Mouse (Mus musculus): Measurements from ENCODE around the gene Gm525. TPM values are rescaled to one million over a fixed set of nuclear protein-coding genes. Genes with fewer than 3 reads are reported as not detected.

Gm525 gene
- polyA plus RNA-seq, 1 experiment from 2014 or later = 1.2 TPM

DNA sequence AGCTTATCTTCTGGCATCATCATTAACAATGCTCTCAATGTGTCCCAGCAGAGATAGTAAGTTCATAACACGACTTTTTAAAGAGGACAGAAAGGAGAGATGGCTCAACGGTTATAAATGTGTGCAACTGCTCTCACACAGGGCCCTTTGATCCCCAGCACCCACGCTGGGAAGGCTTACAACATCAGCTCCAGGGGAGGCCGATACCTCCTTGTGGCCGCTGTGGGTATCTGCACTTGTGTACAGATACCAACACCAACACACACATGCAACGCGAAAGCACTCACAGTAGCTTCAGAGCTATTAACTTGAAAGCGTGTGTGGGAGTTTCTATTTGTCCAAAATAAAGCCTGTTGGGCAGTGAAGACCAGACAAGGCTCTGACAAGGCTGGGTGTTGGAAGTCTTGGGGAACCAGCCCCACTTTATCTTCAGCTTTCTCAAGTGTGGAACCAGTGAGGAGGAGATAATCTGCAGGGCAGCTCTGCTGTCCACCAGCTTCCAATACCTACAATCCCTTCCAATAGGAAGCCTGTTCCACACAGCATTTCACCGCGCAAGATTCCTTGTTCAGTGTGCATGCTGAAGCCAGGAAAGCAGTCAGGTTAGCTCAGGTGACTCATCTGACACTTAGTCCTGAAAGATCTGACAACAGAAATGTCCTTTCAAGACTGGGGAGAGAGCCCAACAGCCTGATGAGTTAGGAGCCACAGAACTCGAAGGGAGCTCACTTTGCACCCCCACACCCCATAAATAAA, 14.9 kb upstream of the Gm525 start:
- peak overlapping the region; percentile 93 for H3K4me2 ChIP-seq (ENCODE audit: low read depth, low read length)
- H3K36me3 ChIP-seq (ENCODE audit: control insufficient read depth, insufficient read depth, low read length) = peaks cover 8% of the 10 kb centered on the region
- peaks cover 13% of the 10 kb centered on the region for H3K4me1 ChIP-seq (ENCODE audit: control insufficient read depth, insufficient read depth, low read length)
- ATAC-seq (ENCODE audit: low read depth) (no peak), DNase-seq (ENCODE audit: low spot score) (no peak)
- H3K27me3 ChIP-seq (replicated peaks; ENCODE audit: control insufficient read depth, insufficient read depth, low read length) = no peaks in the 10 kb centered on the region
- no peaks in the 10 kb centered on the region for H3K9me3 ChIP-seq (ENCODE audit: control insufficient read depth, low read length)
- H3K27ac ChIP-seq (replicated peaks; ENCODE audit: low read depth, low read length) = no peak overlapping the region
- WGBS = 77% methylated on average over 11 of the region's 11 CpGs
- H3K9ac ChIP-seq (ENCODE audit: low read depth, low read length) = peak overlapping the region; percentile 84; the same call in 1 of the 2 replicates
- peak overlapping the region; percentile 84 for H3K4me3 ChIP-seq (ENCODE audit: low read depth, low read length)

DNA sequence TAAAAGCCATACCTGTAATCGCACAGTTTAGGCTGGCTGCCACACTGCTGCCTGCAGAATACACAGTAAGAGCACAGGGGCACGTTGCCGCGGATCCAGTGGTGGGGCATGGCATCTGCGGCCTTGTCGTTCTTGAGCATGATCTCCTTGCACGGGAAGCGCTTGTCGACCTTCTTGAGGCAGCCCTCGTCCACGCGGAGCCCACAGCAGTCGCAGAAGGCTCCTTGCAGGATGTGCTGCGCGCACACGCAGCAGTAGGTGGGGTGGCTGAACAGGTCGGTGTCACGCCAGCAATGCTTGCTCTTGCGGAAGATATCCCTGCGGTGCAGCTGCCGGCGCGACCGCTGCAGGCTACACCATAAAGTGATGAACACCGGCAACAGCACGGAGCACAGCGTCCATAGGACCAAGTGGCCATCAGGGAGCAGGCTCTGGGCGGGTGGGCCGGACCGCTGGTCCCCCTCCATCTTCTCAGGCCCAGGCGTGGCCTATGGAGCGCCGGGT, 13.7 kb upstream of the Gm525 start:
- Histone ChIP-seq H3K27me3 (replicated peaks; ENCODE audit: control insufficient read depth, insufficient read depth, low read length) (no peaks in the 10 kb centered on the region), H3K36me3 (ENCODE audit: control insufficient read depth, insufficient read depth, low read length) (peaks cover under 1% of the 10 kb centered on the region; the same call in 1 of the 2 replicates), H3K27ac (replicated peaks; ENCODE audit: low read depth, low read length) (peak overlapping the region; percentile 54), H3K4me1 (ENCODE audit: control insufficient read depth, insufficient read depth, low read length) (peaks cover 13% of the 10 kb centered on the region), H3K4me2 (ENCODE audit: low read depth, low read length) (peak overlapping the region; percentile 93), H3K9ac (ENCODE audit: low read depth, low read length) (peak overlapping the region; percentile 84), H3K4me3 (ENCODE audit: low read depth, low read length) (peak overlapping the region; percentile 84), H3K9me3 (ENCODE audit: control insufficient read depth, low read length) (no peaks in the 10 kb centered on the region)
- ATAC-seq (ENCODE audit: low read depth) (peak; percentile 69), DNase-seq (ENCODE audit: low spot score) (peak; percentile 54)
- under 1% methylated on average over 27 of the region's 33 CpGs for WGBS

DNA sequence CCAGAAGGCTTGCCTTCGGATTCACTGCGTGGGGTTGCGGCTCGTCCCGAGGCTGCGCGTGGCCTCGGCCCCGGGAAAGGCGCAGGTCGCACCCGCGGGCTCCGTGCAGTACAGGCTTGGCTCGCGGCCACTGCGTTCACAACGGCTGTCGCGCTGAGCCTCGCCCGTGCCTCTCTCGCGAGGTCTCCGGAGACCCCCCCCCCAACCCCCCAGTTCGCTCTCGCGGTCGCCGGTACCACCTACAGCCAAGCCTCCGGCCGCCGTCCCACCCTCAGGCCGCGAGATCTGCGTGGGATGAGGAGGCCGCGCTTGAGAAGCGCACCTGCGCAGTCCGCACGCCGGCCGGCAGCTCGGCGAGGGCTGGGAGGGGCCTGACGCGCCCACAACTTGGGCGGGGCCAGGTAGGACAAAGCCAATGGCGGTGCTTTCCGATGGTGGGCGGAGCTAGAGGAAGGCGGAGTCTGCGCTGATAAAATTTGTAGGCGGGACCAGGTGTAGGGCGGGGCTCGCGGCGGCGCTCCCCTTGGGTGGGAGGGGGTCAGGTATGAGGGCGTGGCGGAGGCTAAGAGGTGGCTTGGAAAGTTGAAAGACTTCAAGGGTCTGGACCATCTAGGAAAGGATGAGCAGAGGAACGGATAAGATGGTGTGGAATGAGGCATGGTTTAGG, 13.1 kb upstream of the Gm525 start:
- ATAC-seq (ENCODE audit: low read depth) = peak; percentile 94
- peak; percentile 95 for DNase-seq (ENCODE audit: low spot score)
- Histone ChIP-seq H3K36me3 (ENCODE audit: control insufficient read depth, insufficient read depth, low read length) (no peaks in the 10 kb centered on the region), H3K9ac (ENCODE audit: low read depth, low read length) (peak overlapping the region; percentile 84), H3K27me3 (replicated peaks; ENCODE audit: control insufficient read depth, insufficient read depth, low read length) (no peaks in the 10 kb centered on the region), H3K4me2 (ENCODE audit: low read depth, low read length) (peak overlapping the region; percentile 93), H3K27ac (replicated peaks; ENCODE audit: low read depth, low read length) (peak overlapping the region; percentile 54; the same call in 1 of the 2 replicates), H3K9me3 (ENCODE audit: control insufficient read depth, low read length) (no peaks in the 10 kb centered on the region), H3K4me3 (ENCODE audit: low read depth, low read length) (peak overlapping the region; percentile 84), H3K4me1 (ENCODE audit: control insufficient read depth, insufficient read depth, low read length) (peaks cover 13% of the 10 kb centered on the region)
- under 1% methylated on average over 38 of the region's 63 CpGs for WGBS

GRCm38 (mm10) chr11:89061362-89061761, 12.3 kb upstream of the Gm525 start:
- no peak for DNase-seq (ENCODE audit: low spot score)
- no peaks in the 10 kb centered on the region for H3K27me3 ChIP-seq (replicated peaks; ENCODE audit: control insufficient read depth, insufficient read depth, low read length)
- no peak for ATAC-seq (ENCODE audit: low read depth)
- H3K36me3 ChIP-seq (ENCODE audit: control insufficient read depth, insufficient read depth, low read length) = no peaks in the 10 kb centered on the region
- H3K4me3 ChIP-seq (ENCODE audit: low read depth, low read length) = no peak overlapping the region
- H3K4me2 ChIP-seq (ENCODE audit: low read depth, low read length) = no peak overlapping the region
- H3K27ac ChIP-seq (replicated peaks; ENCODE audit: low read depth, low read length) = no peak overlapping the region
- WGBS = 71% methylated on average over 7 of the region's 7 CpGs
- no peak overlapping the region for H3K9ac ChIP-seq (ENCODE audit: low read depth, low read length)
- H3K9me3 ChIP-seq (ENCODE audit: control insufficient read depth, low read length) = no peaks in the 10 kb centered on the region
- peaks cover 13% of the 10 kb centered on the region for H3K4me1 ChIP-seq (ENCODE audit: control insufficient read depth, insufficient read depth, low read length)

DNA sequence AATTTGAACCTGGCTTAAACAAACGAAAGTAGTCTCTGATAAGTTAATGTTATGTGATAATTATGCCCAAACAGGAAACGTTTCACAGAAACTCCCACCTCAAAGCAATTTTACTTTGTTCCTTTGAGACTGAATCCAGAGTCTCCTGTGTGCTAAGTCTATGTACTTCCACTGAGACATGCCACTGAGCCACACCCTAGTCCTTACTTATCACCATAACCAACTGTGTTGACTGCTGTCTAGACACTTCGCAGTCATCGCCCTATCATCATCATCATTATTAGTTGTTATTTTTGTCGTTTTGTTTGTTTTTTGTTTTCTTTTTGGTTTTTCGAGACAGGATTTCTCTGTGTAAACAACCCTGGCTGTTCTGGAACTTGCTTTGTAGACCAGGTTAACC, 9.3 kb upstream of the Gm525 start:
- Histone ChIP-seq H3K4me3 (ENCODE audit: low read depth, low read length) (no peak overlapping the region), H3K4me2 (ENCODE audit: low read depth, low read length) (no peak overlapping the region), H3K27me3 (replicated peaks; ENCODE audit: control insufficient read depth, insufficient read depth, low read length) (no peaks in the 10 kb centered on the region), H3K4me1 (ENCODE audit: control insufficient read depth, insufficient read depth, low read length) (peaks cover 4% of the 10 kb centered on the region), H3K9ac (ENCODE audit: low read depth, low read length) (no peak overlapping the region), H3K9me3 (ENCODE audit: control insufficient read depth, low read length) (no peaks in the 10 kb centered on the region), H3K36me3 (ENCODE audit: control insufficient read depth, insufficient read depth, low read length) (no peaks in the 10 kb centered on the region), H3K27ac (replicated peaks; ENCODE audit: low read depth, low read length) (no peak overlapping the region)
- 82% methylated on average over 6 of the region's 6 CpGs for WGBS
- DNase-seq (ENCODE audit: low spot score) = no peak
- no peak for ATAC-seq (ENCODE audit: low read depth)

- no peak overlapping the region for H3K27ac ChIP-seq (replicated peaks; ENCODE audit: low read depth, low read length)
- 93% methylated on average over 3 of the region's 3 CpGs for WGBS
- DNase-seq (ENCODE audit: low spot score) (no peak), ATAC-seq (ENCODE audit: low read depth) (no peak)
- H3K27me3 ChIP-seq (replicated peaks; ENCODE audit: control insufficient read depth, insufficient read depth, low read length) = no peaks in the 10 kb centered on the region
- no peak overlapping the region for H3K9ac ChIP-seq (ENCODE audit: low read depth, low read length)
- no peaks in the 10 kb centered on the region for H3K4me1 ChIP-seq (ENCODE audit: control insufficient read depth, insufficient read depth, low read length)
- no peak overlapping the region for H3K4me3 ChIP-seq (ENCODE audit: low read depth, low read length)
- no peaks in the 10 kb centered on the region for H3K36me3 ChIP-seq (ENCODE audit: control insufficient read depth, insufficient read depth, low read length)
- H3K9me3 ChIP-seq (ENCODE audit: control insufficient read depth, low read length) = no peaks in the 10 kb centered on the region
- H3K4me2 ChIP-seq (ENCODE audit: low read depth, low read length) = no peak overlapping the region
These were observed 8.3 kb upstream of the Gm525 start for GRCm38 (mm10) chr11:89065297-89065696.

DNA sequence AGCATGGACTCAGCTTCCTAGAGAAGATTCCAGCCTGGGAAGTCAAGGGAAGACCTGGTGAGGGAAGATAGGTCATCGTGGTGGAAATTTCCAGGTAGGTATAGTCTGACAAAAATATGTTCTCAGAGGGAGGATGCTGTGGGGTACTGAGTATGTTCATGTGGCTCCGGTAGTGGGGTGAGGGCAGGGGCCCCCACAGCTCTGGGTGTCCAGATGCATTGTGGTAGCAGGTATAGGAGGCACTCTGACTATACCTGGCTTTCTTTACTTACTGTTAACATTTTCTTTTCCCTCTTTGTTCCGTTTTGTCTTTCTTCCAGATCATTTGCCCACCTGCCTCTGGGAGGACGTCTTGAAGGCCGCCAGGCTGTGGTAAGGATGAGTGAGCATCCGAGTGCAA, 7.5 kb upstream of the Gm525 start:
- ATAC-seq (ENCODE audit: low read depth) = no peak
- Histone ChIP-seq H3K4me2 (ENCODE audit: low read depth, low read length) (no peak overlapping the region), H3K9me3 (ENCODE audit: control insufficient read depth, low read length) (no peaks in the 10 kb centered on the region), H3K9ac (ENCODE audit: low read depth, low read length) (no peak overlapping the region), H3K27ac (replicated peaks; ENCODE audit: low read depth, low read length) (no peak overlapping the region), H3K4me3 (ENCODE audit: low read depth, low read length) (no peak overlapping the region), H3K36me3 (ENCODE audit: control insufficient read depth, insufficient read depth, low read length) (no peaks in the 10 kb centered on the region), H3K4me1 (ENCODE audit: control insufficient read depth, insufficient read depth, low read length) (no peaks in the 10 kb centered on the region), H3K27me3 (replicated peaks; ENCODE audit: control insufficient read depth, insufficient read depth, low read length) (no peaks in the 10 kb centered on the region)
- WGBS = 77% methylated on average over 6 of the region's 6 CpGs
- no peak for DNase-seq (ENCODE audit: low spot score)

GRCm38 (mm10) chr11:89066750-89067149, 6.9 kb upstream of the Gm525 start, which contains the start of gene Dgke:
Gene Dgke (minus strand): TSS chr11:89066850.
- ATAC-seq (ENCODE audit: low read depth) (no peak), DNase-seq (ENCODE audit: low spot score) (no peak)
- WGBS = 93% methylated on average over 1 of the region's 1 CpGs
- Histone ChIP-seq H3K9me3 (ENCODE audit: control insufficient read depth, low read length) (no peaks in the 10 kb centered on the region), H3K27me3 (replicated peaks; ENCODE audit: control insufficient read depth, insufficient read depth, low read length) (no peaks in the 10 kb centered on the region), H3K36me3 (ENCODE audit: control insufficient read depth, insufficient read depth, low read length) (no peaks in the 10 kb centered on the region), H3K4me2 (ENCODE audit: low read depth, low read length) (no peak within 1 kb of the TSS), H3K9ac (ENCODE audit: low read depth, low read length) (no peak within 1 kb of the TSS), H3K27ac (replicated peaks; ENCODE audit: low read depth, low read length) (no peak within 1 kb of the TSS), H3K4me3 (ENCODE audit: low read depth, low read length) (no peak within 1 kb of the TSS), H3K4me1 (ENCODE audit: control insufficient read depth, insufficient read depth, low read length) (no peaks in the 10 kb centered on the region)
